Mouse (Mus musculus) heart, embryonic 10.5 days (tissue): ENCODE measurements around the gene Lipn. TPM values are rescaled to one million over a fixed set of nuclear protein-coding genes. Genes with fewer than 3 reads are reported as not detected.

Experiments used
- DNase-seq: peaks from one replicate; pipeline ENCODE4 v3.0.0-alpha.2; 2017; ENCODE audit warnings: low spot score
- H3K27ac ChIP-seq: fragments of 300-500 bp; sonication (generic); 2 replicates; pipeline ENCODE4 v1.5.1; 2016; ENCODE audit warnings: mild to moderate bottlenecking
- H3K27me3 ChIP-seq: fragments of 300-500 bp; sonication (generic); 2 replicates; pipeline ENCODE4 v1.6.1; 2016; ENCODE audit warnings: mild to moderate bottlenecking; ENCODE audit not compliant: poor library complexity, insufficient read depth, severe bottlenecking
- H3K36me3 ChIP-seq: fragments of 300-500 bp; sonication (generic); 2 replicates; pipeline ENCODE4 v1.6.1; 2016; ENCODE audit warnings: mild to moderate bottlenecking, moderate library complexity
- H3K4me1 ChIP-seq: fragments of 300-500 bp; sonication (generic); 2 replicates; pipeline ENCODE4 v1.6.1; 2016; ENCODE audit warnings: mild to moderate bottlenecking
- H3K4me3 ChIP-seq: fragments of 300-500 bp; sonication (generic); 2 replicates; pipeline ENCODE4 v1.5.1; 2016; ENCODE audit warnings: mild to moderate bottlenecking, moderate library complexity
- H3K9me3 ChIP-seq: fragments of 300-500 bp; sonication (generic); 2 replicates; pipeline ENCODE4 v1.6.1; 2016; ENCODE audit warnings: mild to moderate bottlenecking, moderate library complexity
- WGBS: fragments of 180-500 bp; shearing (Covaris S2); methylation state at CpG from one replicate; pipeline ENCODE4 v1.1.7; 2016; 5-methylcytosine and 5-hydroxymethylcytosine counted together
- polyA plus RNA-seq: library from polyadenylated mRNA; unstranded; fragments of >200 nt; fragmentation: Nextera tagmentation; extraction: Ambion mirVana; gene quantifications from 2 replicates; pipeline ENCODE4 v1.2.1, GENCODE M21; 2016

The Lipn gene
- not detected in 2 replicates for polyA plus RNA-seq

GRCm38 (mm10) chr19:34066779-34067472 is at the start of gene Lipn:
Gene Lipn (plus strand): TSS chr19:34067358.
- Histone ChIP-seq H3K9me3 (no peaks in the 10 kb centered on the region), H3K27ac (no peak within 1 kb of the TSS), H3K36me3 (no peaks in the 10 kb centered on the region), H3K4me3 (no peak within 1 kb of the TSS), H3K4me1 (no peaks in the 10 kb centered on the region), H3K27me3 (no peaks in the 10 kb centered on the region)
- DNase-seq: no peak
- WGBS: 84% methylated on average over 9 of the region's 9 CpGs

GRCm38 (mm10) chr19:34021440-34022172 is 45.6 kb upstream of the Lipn start:
- Histone ChIP-seq H3K36me3 (no peaks in the 10 kb centered on the region), H3K4me1 (no peaks in the 10 kb centered on the region), H3K27ac (no peak overlapping the region), H3K27me3 (no peaks in the 10 kb centered on the region), H3K4me3 (no peak overlapping the region), H3K9me3 (no peaks in the 10 kb centered on the region)
- no peak for DNase-seq
- 73% methylated on average over 11 of the region's 11 CpGs for WGBS

GRCm38 (mm10) chr19:34022759-34023158 is 44.4 kb upstream of the Lipn start:
- Histone ChIP-seq H3K36me3 (no peaks in the 10 kb centered on the region), H3K9me3 (no peaks in the 10 kb centered on the region), H3K4me3 (no peak overlapping the region), H3K27me3 (no peaks in the 10 kb centered on the region), H3K4me1 (no peaks in the 10 kb centered on the region), H3K27ac (no peak overlapping the region)
- 52% methylated on average over 3 of the region's 3 CpGs for WGBS
- no peak for DNase-seq

GRCm38 (mm10) chr19:34039731-34040130 is 27.4 kb upstream of the Lipn start:
- H3K4me1 ChIP-seq: no peaks in the 10 kb centered on the region
- no peak for DNase-seq
- no peaks in the 10 kb centered on the region for H3K27me3 ChIP-seq
- H3K9me3 ChIP-seq: no peaks in the 10 kb centered on the region
- H3K36me3 ChIP-seq: no peaks in the 10 kb centered on the region
- H3K4me3 ChIP-seq: no peak overlapping the region
- WGBS: 56% methylated on average over 1 of the region's 1 CpGs
- no peak overlapping the region for H3K27ac ChIP-seq

GRCm38 (mm10) chr19:34043008-34043407 is 24.1 kb upstream of the Lipn start:
- DNase-seq: no peak
- Histone ChIP-seq H3K9me3 (no peaks in the 10 kb centered on the region), H3K36me3 (no peaks in the 10 kb centered on the region), H3K27ac (no peak overlapping the region), H3K27me3 (no peaks in the 10 kb centered on the region), H3K4me3 (no peak overlapping the region), H3K4me1 (no peaks in the 10 kb centered on the region)
- 73% methylated on average over 6 of the region's 6 CpGs for WGBS

GRCm38 (mm10) chr19:34049371-34050039 is 17.7 kb upstream of the Lipn start:
- H3K27ac ChIP-seq: no peak overlapping the region
- H3K9me3 ChIP-seq: no peaks in the 10 kb centered on the region
- DNase-seq: no peak
- H3K27me3 ChIP-seq: no peaks in the 10 kb centered on the region
- no peak overlapping the region for H3K4me3 ChIP-seq
- H3K36me3 ChIP-seq: no peaks in the 10 kb centered on the region
- H3K4me1 ChIP-seq: no peaks in the 10 kb centered on the region
- 91% methylated on average over 3 of the region's 3 CpGs for WGBS

GRCm38 (mm10) chr19:34051502-34051901 is 15.7 kb upstream of the Lipn start:
- 79% methylated on average over 3 of the region's 3 CpGs for WGBS
- DNase-seq: no peak

GRCm38 (mm10) chr19:34063547-34063946 is 3.6 kb upstream of the Lipn start:
- no peak for DNase-seq
- H3K4me3 ChIP-seq: no peak overlapping the region
- no peaks in the 10 kb centered on the region for H3K36me3 ChIP-seq
- H3K27ac ChIP-seq: no peak overlapping the region
- WGBS: 58% methylated on average over 1 of the region's 1 CpGs
- no peaks in the 10 kb centered on the region for H3K9me3 ChIP-seq
- H3K27me3 ChIP-seq: no peaks in the 10 kb centered on the region
- no peaks in the 10 kb centered on the region for H3K4me1 ChIP-seq

More at GRCm38 (mm10) chr19:34051502-34051901, 15.7 kb upstream of the Lipn start:
- H3K4me1 ChIP-seq: no peaks in the 10 kb centered on the region
- no peaks in the 10 kb centered on the region for H3K36me3 ChIP-seq
- H3K4me3 ChIP-seq: no peak overlapping the region
- H3K27ac ChIP-seq: no peak overlapping the region
- no peaks in the 10 kb centered on the region for H3K27me3 ChIP-seq
- H3K9me3 ChIP-seq: no peaks in the 10 kb centered on the region

GRCm38 (mm10) chr19:34064059-34064458 is 3.1 kb upstream of the Lipn start:
- no peak overlapping the region for H3K4me3 ChIP-seq
- 83% methylated on average over 4 of the region's 4 CpGs for WGBS
- H3K36me3 ChIP-seq: no peaks in the 10 kb centered on the region

GRCm38 (mm10) chr19:34074239-34074638 is 7.1 kb downstream of the Lipn start:
- DNase-seq: no peak
- no peaks in the 10 kb centered on the region for H3K27me3 ChIP-seq
- H3K27ac ChIP-seq: no peak overlapping the region
- no peak overlapping the region for H3K4me3 ChIP-seq
- H3K36me3 ChIP-seq: no peaks in the 10 kb centered on the region
- H3K4me1 ChIP-seq: no peaks in the 10 kb centered on the region
- no peaks in the 10 kb centered on the region for H3K9me3 ChIP-seq

More at GRCm38 (mm10) chr19:34064059-34064458, 3.1 kb upstream of the Lipn start:
- no peaks in the 10 kb centered on the region for H3K27me3 ChIP-seq
- H3K4me1 ChIP-seq: no peaks in the 10 kb centered on the region
- H3K27ac ChIP-seq: no peak overlapping the region
- no peaks in the 10 kb centered on the region for H3K9me3 ChIP-seq
- DNase-seq: no peak

- no peak overlapping the region for H3K27ac ChIP-seq
- DNase-seq: no peak
- H3K4me3 ChIP-seq: no peak overlapping the region
- 78% methylated on average over 2 of the region's 2 CpGs for WGBS
- H3K36me3 ChIP-seq: no peaks in the 10 kb centered on the region
- H3K27me3 ChIP-seq: no peaks in the 10 kb centered on the region
- H3K4me1 ChIP-seq: no peaks in the 10 kb centered on the region
- no peaks in the 10 kb centered on the region for H3K9me3 ChIP-seq
Observed at GRCm38 (mm10) chr19:34078130-34078529, 11.0 kb downstream of the Lipn start.

- DNase-seq: no peak
- Histone ChIP-seq H3K36me3 (no peaks in the 10 kb centered on the region), H3K27ac (no peak overlapping the region), H3K4me3 (no peak overlapping the region), H3K9me3 (no peaks in the 10 kb centered on the region), H3K27me3 (no peaks in the 10 kb centered on the region), H3K4me1 (no peaks in the 10 kb centered on the region)
- 72% methylated on average over 3 of the region's 3 CpGs for WGBS
Observed at GRCm38 (mm10) chr19:34089011-34089680, 22.0 kb downstream of the Lipn start.

- 77% methylated on average over 5 of the region's 5 CpGs for WGBS
- H3K4me1 ChIP-seq: no peaks in the 10 kb centered on the region
- H3K4me3 ChIP-seq: no peak overlapping the region
- no peaks in the 10 kb centered on the region for H3K36me3 ChIP-seq
- no peak for DNase-seq
- no peaks in the 10 kb centered on the region for H3K9me3 ChIP-seq
- no peak overlapping the region for H3K27ac ChIP-seq
- no peaks in the 10 kb centered on the region for H3K27me3 ChIP-seq
Observed at GRCm38 (mm10) chr19:34095381-34095780, 28.2 kb downstream of the Lipn start.
